Mouse (Mus musculus) bone marrow macrophage, adult 2 months (primary cell): ENCODE results near the gene Slc6a12.
"Not testable (repeated sequence)": the region's sequence is repeated elsewhere in the genome, so short reads cannot be mapped to it uniquely, and the experiment has no call there.

Experiments
- CTCF ChIP-seq: IDR thresholded peaks from 2 replicates; pipeline ENCODE4 v1.5.1; 2012; ENCODE audit warnings: low read depth, mild to moderate bottlenecking, low read length, moderate library complexity
- POLR2A ChIP-seq: IDR thresholded peaks from 2 replicates; pipeline ENCODE4 v1.6.1; 2012; ENCODE audit warnings: mild to moderate bottlenecking, low read depth, low read length, borderline replicate concordance

- peak; percentile 44 for TF ChIP-seq CTCF
- not testable (repeated sequence) for TF ChIP-seq POLR2A
These were observed 23.7 kb downstream of the Slc6a12 start for GRCm38 (mm10) chr6:121366537-121366936.
